Mouse (Mus musculus) myocyte (in vitro differentiated cells): ENCODE measurements around the gene Rnh1. TPM values are rescaled to one million over a fixed set of nuclear protein-coding genes. Genes with fewer than 3 reads are reported as not detected.

Experiments
- H3K27me3 ChIP-seq: one replicate; pipeline ENCODE4 v1.6.1; 2011; ENCODE audit not compliant: control insufficient read depth, insufficient read depth, insufficient read length
- H3K36me3 ChIP-seq: one replicate; pipeline ENCODE4 v1.6.1; 2011; ENCODE audit not compliant: control insufficient read depth, insufficient read depth
- H3K4me2 ChIP-seq: one replicate; pipeline ENCODE4 v1.6.1; 2011; ENCODE audit warnings: low read depth, control low read depth
- H3K4me3 ChIP-seq: one replicate; pipeline ENCODE4 v1.5.1; 2011; ENCODE audit warnings: mild to moderate bottlenecking, control low read depth, moderate library complexity
- H3K79me2 ChIP-seq: one replicate; pipeline ENCODE4 v1.6.1; 2011; ENCODE audit not compliant: control insufficient read depth, insufficient read depth
- H3ac ChIP-seq: one replicate; pipeline ENCODE4 v1.6.1; 2011; ENCODE audit not compliant: control insufficient read depth, insufficient read length
- CEBPB ChIP-seq: IDR thresholded peaks from 2 replicates; pipeline ENCODE4 v1.6.1; 2011; ENCODE audit warnings: mild to moderate bottlenecking, moderate library complexity; ENCODE audit not compliant: poor library complexity, insufficient read depth, severe bottlenecking
- E2F4 ChIP-seq: IDR thresholded peaks from one replicate; pipeline ENCODE4 v1.6.1; 2011; ENCODE audit warnings: mild to moderate bottlenecking, control low read depth, moderate library complexity; ENCODE audit not compliant: insufficient read depth
- MAX ChIP-seq: IDR thresholded peaks from one replicate; pipeline ENCODE4 v1.6.1; 2011; ENCODE audit warnings: low read depth, mild to moderate bottlenecking, control low read depth
- MYOD1 ChIP-seq, 3 experiments: IDR thresholded peaks; one replicate each; pipeline ENCODE4 v1.6.1; 2011; ENCODE audit warnings: control low read depth in 2 of 3, low read depth in 2 of 3, mild to moderate bottlenecking in 2 of 3, moderate library complexity in 1 of 3; ENCODE audit not compliant: insufficient read length in 2 of 3, control insufficient read depth in 1 of 3
- MYOG ChIP-seq, 3 experiments: IDR thresholded peaks; one replicate each; pipeline ENCODE4 v1.6.1; 2011; ENCODE audit warnings: control low read depth in 2 of 3, low read depth in 2 of 3, mild to moderate bottlenecking in 2 of 3; ENCODE audit not compliant: insufficient read length in 2 of 3, control insufficient read depth in 1 of 3, insufficient read depth in 1 of 3
- POLR2A ChIP-seq: IDR thresholded peaks from one replicate; pipeline ENCODE4 v1.6.1; 2011; ENCODE audit warnings: low read depth, mild to moderate bottlenecking, control low read depth, moderate library complexity; ENCODE audit not compliant: insufficient read length
- POLR2AphosphoS2 ChIP-seq: IDR thresholded peaks from one replicate; pipeline ENCODE4 v1.6.1; 2011; ENCODE audit warnings: low read depth, control low read depth; ENCODE audit not compliant: insufficient read length
- REST ChIP-seq: IDR thresholded peaks from one replicate; pipeline ENCODE4 v1.6.1; 2011; ENCODE audit warnings: mild to moderate bottlenecking, control low read depth, moderate library complexity; ENCODE audit not compliant: insufficient read depth, insufficient read length
- SRF ChIP-seq: IDR thresholded peaks from one replicate; pipeline ENCODE4 v1.6.1; 2011; ENCODE audit warnings: low read depth; ENCODE audit not compliant: control insufficient read depth, insufficient read length
- TCF12 ChIP-seq: IDR thresholded peaks from one replicate; pipeline ENCODE4 v1.6.1; 2011; ENCODE audit warnings: mild to moderate bottlenecking, control low read depth; ENCODE audit not compliant: poor library complexity, insufficient read depth, severe bottlenecking
- TCF3 ChIP-seq: IDR thresholded peaks from one replicate; pipeline ENCODE4 v1.6.1; 2011; ENCODE audit warnings: low read depth, control low read depth; ENCODE audit not compliant: insufficient read length
- USF1 ChIP-seq: IDR thresholded peaks from one replicate; pipeline ENCODE4 v1.6.1; 2011; ENCODE audit warnings: low read depth, mild to moderate bottlenecking, control low read depth, moderate library complexity
- polyA plus RNA-seq: library from polyadenylated mRNA; unstranded; fragments of >200 nt; fragmentation: generic; extraction: Trizol; gene quantifications from one replicate; pipeline ENCODE4 v1.2.1, GENCODE M21; 2012; ENCODE audit warnings: missing spikeins

The Rnh1 gene
- polyA plus RNA-seq, 1 experiment, result 276 TPM

DNA sequence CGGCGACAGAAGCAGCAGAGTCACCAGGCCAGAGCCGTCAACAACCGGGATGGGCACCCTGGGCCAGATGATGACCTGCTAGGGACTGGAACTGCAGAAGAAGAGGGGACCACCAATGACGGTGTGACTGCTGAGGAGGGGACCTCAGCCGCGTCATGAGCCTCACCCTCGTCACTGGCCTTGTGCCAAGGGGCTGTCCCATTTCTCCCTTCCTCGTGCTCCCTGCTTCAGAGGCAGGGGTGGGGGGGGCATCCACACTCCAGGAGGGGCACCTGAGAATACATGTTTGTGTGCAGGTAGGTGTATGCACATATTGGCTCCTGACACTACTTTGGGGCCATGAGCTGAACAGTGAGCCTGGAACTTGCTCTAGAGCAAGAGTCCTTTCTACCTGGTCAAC, 17.3 kb downstream of the Rnh1 start:
- Histone ChIP-seq H3K4me3 (no peak overlapping the region), H3K27me3 (no peaks in the 10 kb centered on the region), H3K4me2 (no peak overlapping the region), H3K36me3 (peaks cover 13% of the 10 kb centered on the region), H3ac (no peak overlapping the region), H3K79me2 (no peaks in the 10 kb centered on the region)
- no peak for TF ChIP-seq TCF12
- no peak for TF ChIP-seq E2F4
- TF ChIP-seq TCF3, result no peak
- TF ChIP-seq MYOD1 (IDR thresholded peaks at IDR 0.05; ENCODE audit: control insufficient read depth in 1 of 3, insufficient read length in 2 of 3, low read depth in 2 of 3), result no peak
- no peak for TF ChIP-seq POLR2AphosphoS2
- no peak for TF ChIP-seq MYOG (IDR thresholded peaks at IDR 0.05; ENCODE audit: control insufficient read depth in 1 of 3, insufficient read depth in 1 of 3, insufficient read length in 2 of 3, low read depth in 2 of 3)
- no peak for TF ChIP-seq POLR2A
- no peak for TF ChIP-seq MAX
- TF ChIP-seq REST, result no peak
- TF ChIP-seq CEBPB, result no peak
- no peak for TF ChIP-seq SRF
- no peak for TF ChIP-seq USF1

DNA sequence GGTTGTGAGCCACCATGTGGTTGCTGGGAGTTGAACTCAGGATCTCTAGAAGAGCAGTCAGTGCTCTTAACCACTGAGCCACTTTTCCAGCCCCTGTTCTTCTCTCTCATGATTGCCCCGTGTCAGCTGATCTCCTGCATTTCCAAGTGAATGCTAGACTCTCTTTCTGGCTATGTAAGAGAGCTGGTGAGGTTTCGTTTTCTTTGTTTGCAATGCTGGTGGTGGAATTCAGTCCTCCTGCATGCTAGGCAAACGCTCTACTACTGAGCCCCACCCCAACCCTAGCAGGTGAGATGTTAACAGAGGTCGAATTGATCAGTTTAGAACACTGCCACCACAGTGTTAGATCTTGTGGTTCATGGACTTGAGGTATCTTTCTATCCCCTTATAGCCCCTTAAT, 24.0 kb downstream of the Rnh1 start:
- H3K4me2 ChIP-seq, result no peak overlapping the region
- H3K27me3 ChIP-seq, result no peaks in the 10 kb centered on the region
- no peaks in the 10 kb centered on the region for H3K79me2 ChIP-seq
- no peak overlapping the region for H3K4me3 ChIP-seq
- TF ChIP-seq USF1, result no peak
- TF ChIP-seq MYOD1 (IDR thresholded peaks at IDR 0.05; ENCODE audit: control insufficient read depth in 1 of 3, insufficient read length in 2 of 3, low read depth in 2 of 3), result no peak
- TF ChIP-seq E2F4, result no peak
- no peak for TF ChIP-seq POLR2AphosphoS2
- TF ChIP-seq TCF12, result no peak
- peaks cover 9% of the 10 kb centered on the region for H3K36me3 ChIP-seq
- H3ac ChIP-seq, result no peak overlapping the region

DNA sequence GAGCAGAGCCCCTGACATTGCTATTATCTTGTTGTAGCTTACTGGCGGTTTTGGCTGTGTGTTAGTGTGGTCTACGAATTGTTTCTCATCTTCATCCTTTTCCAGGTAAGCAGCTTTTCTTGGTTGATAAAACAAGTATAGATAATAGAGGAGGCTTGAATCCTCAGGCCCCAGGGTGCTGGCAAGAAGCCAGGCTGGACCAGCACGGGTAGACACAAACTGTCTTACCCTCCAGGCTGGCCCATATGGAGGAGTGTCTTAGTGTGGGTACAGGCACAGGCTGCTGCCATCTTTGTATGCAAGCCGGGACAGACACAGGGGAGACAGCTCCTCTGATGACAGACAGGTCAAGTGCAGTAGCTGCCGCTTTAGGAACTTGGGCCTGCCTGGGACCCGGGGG, 25.6 kb downstream of the Rnh1 start:
- TF ChIP-seq TCF12, result no peak
- TF ChIP-seq SRF, result no peak
- no peak for TF ChIP-seq E2F4
- no peak for TF ChIP-seq CEBPB
- TF ChIP-seq REST, result no peak
- no peak for TF ChIP-seq MYOG (IDR thresholded peaks at IDR 0.05; ENCODE audit: control insufficient read depth in 1 of 3, insufficient read depth in 1 of 3, insufficient read length in 2 of 3, low read depth in 2 of 3)
- Histone ChIP-seq H3K4me2 (no peak overlapping the region), H3ac (no peak overlapping the region), H3K4me3 (no peak overlapping the region), H3K36me3 (peaks cover 9% of the 10 kb centered on the region), H3K79me2 (no peaks in the 10 kb centered on the region), H3K27me3 (no peaks in the 10 kb centered on the region)

DNA sequence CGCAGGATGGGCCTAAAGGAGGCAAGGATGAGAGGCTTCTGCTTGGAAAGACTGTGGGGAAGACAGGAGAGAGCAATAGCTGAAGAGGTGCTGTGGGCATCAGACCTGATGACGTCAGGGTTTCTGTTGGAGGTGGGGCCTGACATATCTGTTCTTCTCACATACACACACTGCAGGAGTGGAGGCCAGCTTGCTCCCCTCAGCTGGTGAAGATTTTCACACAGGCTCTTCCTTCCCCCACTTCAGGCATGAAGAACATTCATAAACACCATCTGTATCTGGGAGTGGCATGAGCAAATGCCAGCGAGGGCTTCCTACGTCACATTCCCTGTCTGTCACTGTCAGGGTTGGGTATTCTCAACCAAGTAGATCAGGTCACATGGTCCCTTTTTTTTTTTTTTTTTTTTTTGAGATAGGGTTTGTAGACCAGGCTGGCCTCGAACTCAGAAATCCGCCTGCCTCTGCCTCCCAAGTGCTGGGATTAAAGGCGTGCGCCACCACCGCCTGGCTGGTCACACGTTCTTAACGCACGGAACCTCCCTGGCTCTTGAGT, 26.5 kb downstream of the Rnh1 start:
- TF ChIP-seq MYOD1 (IDR thresholded peaks at IDR 0.05; ENCODE audit: control insufficient read depth in 1 of 3, insufficient read length in 2 of 3, low read depth in 2 of 3) (no peak), POLR2A (no peak), MAX (no peak)
- peaks cover 9% of the 10 kb centered on the region for H3K36me3 ChIP-seq
- no peaks in the 10 kb centered on the region for H3K79me2 ChIP-seq
- no peak overlapping the region for H3K4me2 ChIP-seq
- no peak overlapping the region for H3K4me3 ChIP-seq
- no peaks in the 10 kb centered on the region for H3K27me3 ChIP-seq
- H3ac ChIP-seq, result no peak overlapping the region

DNA sequence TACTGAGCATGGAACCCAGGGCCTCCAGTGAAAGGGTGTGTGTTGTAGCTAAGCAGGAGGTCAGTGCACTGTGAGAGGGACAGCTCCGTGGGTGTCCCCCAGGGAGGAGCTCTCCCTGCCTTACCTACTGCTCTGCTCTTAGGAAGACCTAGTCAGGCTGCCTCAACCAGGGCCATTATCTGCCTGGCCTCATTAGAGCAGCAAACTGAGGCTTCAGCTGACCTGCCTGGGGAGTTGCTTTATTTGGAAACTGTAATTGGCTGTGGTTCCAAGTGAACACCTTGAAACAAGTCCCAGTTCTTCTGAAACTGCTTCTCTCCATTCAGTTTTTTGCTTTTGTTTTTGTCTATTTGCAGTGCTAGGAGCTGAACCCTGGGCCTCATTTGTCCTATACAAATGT, 27.3 kb downstream of the Rnh1 start:
- TF ChIP-seq CEBPB (no peak), E2F4 (no peak), POLR2AphosphoS2 (no peak), TCF12 (no peak)
- no peak overlapping the region for H3K4me2 ChIP-seq
- no peak overlapping the region for H3K4me3 ChIP-seq
- no peaks in the 10 kb centered on the region for H3K27me3 ChIP-seq
- H3ac ChIP-seq, result no peak overlapping the region
- peaks cover 9% of the 10 kb centered on the region for H3K36me3 ChIP-seq
- H3K79me2 ChIP-seq, result no peaks in the 10 kb centered on the region

DNA sequence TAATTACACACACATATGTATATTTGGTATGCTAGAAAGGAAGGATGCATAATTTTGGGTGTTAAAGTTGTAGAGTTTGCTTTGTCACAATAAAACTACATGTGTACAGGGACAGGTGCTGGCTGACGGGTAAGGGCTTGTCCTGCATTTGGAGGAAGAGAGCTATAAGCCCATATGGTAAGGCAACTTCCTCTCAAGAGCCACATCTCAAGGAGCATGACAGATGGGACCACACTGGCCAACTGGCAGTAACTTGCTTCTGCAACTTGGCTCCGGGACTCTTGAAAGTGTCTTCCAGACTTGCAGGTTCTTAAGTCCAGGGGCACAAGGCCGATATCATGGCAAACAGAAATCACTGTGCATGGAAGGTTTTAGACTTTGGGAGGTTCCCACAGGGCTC, 28.0 kb downstream of the Rnh1 start:
- Histone ChIP-seq H3K4me3 (no peak overlapping the region), H3K79me2 (no peaks in the 10 kb centered on the region), H3ac (no peak overlapping the region), H3K27me3 (no peaks in the 10 kb centered on the region), H3K36me3 (peaks cover 9% of the 10 kb centered on the region), H3K4me2 (no peak overlapping the region)
- TF ChIP-seq TCF3 (no peak), MAX (no peak), MYOG (IDR thresholded peaks at IDR 0.05; ENCODE audit: control insufficient read depth in 1 of 3, insufficient read depth in 1 of 3, insufficient read length in 2 of 3, low read depth in 2 of 3) (no peak), USF1 (no peak), POLR2A (no peak)
